Mouse (Mus musculus): ENCODE measurements around the gene Chd6.
A peak's percentile ranks its signal among the peaks of the same experiment; 100 is the strongest.

The Chd6 gene

GRCm38 (mm10) chr2:161128367-161129111, 19.7 kb upstream of the Chd6 start:
- no peaks in the 10 kb centered on the region for H3K4me1 ChIP-seq (replicated peaks; ENCODE audit: low read depth, low read length)
- H3K36me3 ChIP-seq (ENCODE audit: insufficient read depth, low read length), result no peaks in the 10 kb centered on the region
- H3K4me3 ChIP-seq (replicated peaks; ENCODE audit: low read length), result no peak overlapping the region
- TF ChIP-seq NANOG (IDR thresholded peaks at IDR 0.05; ENCODE audit: borderline replicate concordance, low read length) (no peak), CTCF (conservative IDR thresholded peaks at IDR 0.05; ENCODE audit: low read length) (no peak), POU5F1 (IDR thresholded peaks at IDR 0.05; ENCODE audit: borderline replicate concordance, low read length) (no peak)
- no peaks in the 10 kb centered on the region for H3K9me3 ChIP-seq (ENCODE audit: low read length)
- H3K27me3 ChIP-seq (ENCODE audit: insufficient read depth, low read length), result no peaks in the 10 kb centered on the region

DNA sequence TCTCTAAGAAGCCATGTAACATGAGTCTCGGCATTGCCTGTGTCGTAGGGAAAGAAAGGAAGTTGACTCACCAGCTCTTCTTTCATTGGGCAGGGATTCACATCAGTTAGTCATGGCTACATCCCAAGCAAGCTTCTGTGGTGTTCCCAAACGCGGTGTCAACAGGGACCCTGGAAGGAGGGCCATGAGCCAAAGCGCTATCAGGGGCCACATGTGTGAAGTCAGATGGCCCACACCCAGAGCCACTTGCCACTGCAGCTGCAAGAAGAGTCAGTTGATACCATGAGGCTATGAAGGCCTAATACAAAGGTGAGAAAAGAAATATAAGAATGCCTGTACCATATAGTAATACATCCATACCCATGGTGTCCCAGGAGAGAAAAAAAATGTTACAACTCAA, 3.1 kb upstream of the Chd6 start:
- Histone ChIP-seq H3K36me3 (ENCODE audit: insufficient read depth, low read length) (no peaks in the 10 kb centered on the region), H3K4me3 (replicated peaks; ENCODE audit: low read length) (no peak overlapping the region), H3K4me1 (replicated peaks; ENCODE audit: low read depth, low read length) (peaks cover 27% of the 10 kb centered on the region), H3K9me3 (ENCODE audit: low read length) (no peaks in the 10 kb centered on the region), H3K27me3 (ENCODE audit: insufficient read depth, low read length) (no peaks in the 10 kb centered on the region)
- TF ChIP-seq CTCF (conservative IDR thresholded peaks at IDR 0.05; ENCODE audit: low read length) (no peak), NANOG (IDR thresholded peaks at IDR 0.05; ENCODE audit: borderline replicate concordance, low read length) (no peak), POU5F1 (IDR thresholded peaks at IDR 0.05; ENCODE audit: borderline replicate concordance, low read length) (no peak)

DNA sequence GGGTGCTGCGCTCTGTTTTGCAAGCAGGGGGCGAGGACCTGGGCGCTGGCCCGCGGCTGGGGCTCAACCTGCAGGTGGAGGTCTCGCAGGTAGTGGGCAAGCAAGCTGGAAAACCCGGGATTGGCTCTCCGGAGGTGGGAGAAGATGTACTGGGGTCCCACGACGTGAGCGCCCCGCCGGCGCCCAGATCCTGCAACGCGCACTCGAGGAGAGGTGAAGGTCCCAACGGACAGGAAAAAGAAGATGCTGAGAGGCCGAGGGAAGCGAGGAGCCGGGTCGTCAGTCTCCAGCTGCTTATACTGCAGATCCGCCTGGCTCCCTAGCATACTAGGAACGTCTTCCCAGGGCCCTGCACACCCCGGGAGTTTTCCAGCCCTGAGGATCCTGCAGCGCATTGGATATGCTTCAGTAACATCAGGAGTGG, 535 bp upstream of the Chd6 start:
- H3K27me3 ChIP-seq (ENCODE audit: insufficient read depth, low read length), result no peaks in the 10 kb centered on the region
- H3K36me3 ChIP-seq (ENCODE audit: insufficient read depth, low read length), result no peaks in the 10 kb centered on the region
- H3K9me3 ChIP-seq (ENCODE audit: low read length), result no peaks in the 10 kb centered on the region
- H3K4me1 ChIP-seq (replicated peaks; ENCODE audit: low read depth, low read length), result peaks cover 42% of the 10 kb centered on the region
- peak overlapping the region; percentile 80 for H3K4me3 ChIP-seq (replicated peaks; ENCODE audit: low read length)
- TF ChIP-seq POU5F1 (IDR thresholded peaks at IDR 0.05; ENCODE audit: borderline replicate concordance, low read length) (no peak), CTCF (conservative IDR thresholded peaks at IDR 0.05; ENCODE audit: low read length) (no peak), NANOG (IDR thresholded peaks at IDR 0.05; ENCODE audit: borderline replicate concordance, low read length) (no peak)

DNA sequence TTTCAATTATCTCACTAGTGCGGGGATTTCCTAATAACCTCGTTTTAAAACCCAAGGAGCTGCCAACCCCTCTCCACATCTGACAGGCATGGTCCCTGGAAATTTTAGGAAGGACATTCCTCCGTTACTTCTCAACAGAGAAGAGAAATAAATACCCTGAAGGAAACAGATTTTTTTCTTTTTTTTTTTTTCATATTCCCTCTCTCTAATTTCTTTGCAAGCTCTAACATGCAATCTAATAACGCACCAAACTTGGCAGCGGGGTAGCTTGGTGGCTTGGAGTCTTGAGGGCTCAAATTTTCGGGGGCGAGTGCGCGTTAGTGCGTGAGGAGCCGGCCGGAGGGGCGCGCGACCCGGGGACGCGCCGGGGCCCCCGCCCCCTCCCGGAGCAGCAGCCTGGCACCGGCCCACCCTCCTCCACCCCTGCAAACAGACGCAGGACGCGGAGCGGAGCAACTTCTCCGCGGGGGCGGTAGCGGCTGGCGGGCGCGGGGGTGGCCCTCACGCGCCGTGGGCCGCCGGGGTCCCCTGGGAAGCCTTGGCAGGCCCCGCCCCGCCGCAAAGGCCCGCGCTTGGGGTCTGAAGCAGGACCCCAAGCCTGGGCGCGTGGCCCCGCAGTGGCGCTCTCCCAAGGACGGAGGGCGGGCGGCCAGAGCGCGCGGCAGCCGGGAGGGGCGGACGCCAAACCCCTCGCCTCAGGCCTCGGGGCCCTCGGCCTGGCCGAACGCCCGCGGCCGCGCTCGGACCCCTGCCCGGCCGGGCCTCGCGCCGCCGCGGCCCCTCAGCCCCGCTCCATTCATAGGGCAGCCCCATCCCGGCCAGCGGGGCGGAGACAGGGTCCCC, 569 bp downstream of the Chd6 start:
- no peaks in the 10 kb centered on the region for H3K27me3 ChIP-seq (ENCODE audit: insufficient read depth, low read length)
- no peaks in the 10 kb centered on the region for H3K36me3 ChIP-seq (ENCODE audit: insufficient read depth, low read length)
- peaks cover 42% of the 10 kb centered on the region for H3K4me1 ChIP-seq (replicated peaks; ENCODE audit: low read depth, low read length)
- no peaks in the 10 kb centered on the region for H3K9me3 ChIP-seq (ENCODE audit: low read length)
- TF ChIP-seq POU5F1 (IDR thresholded peaks at IDR 0.05; ENCODE audit: borderline replicate concordance, low read length) (no peak), CTCF (conservative IDR thresholded peaks at IDR 0.05; ENCODE audit: low read length) (no peak), NANOG (IDR thresholded peaks at IDR 0.05; ENCODE audit: borderline replicate concordance, low read length) (no peak)
- H3K4me3 ChIP-seq (replicated peaks; ENCODE audit: low read length), result peak overlapping the region; percentile 93

DNA sequence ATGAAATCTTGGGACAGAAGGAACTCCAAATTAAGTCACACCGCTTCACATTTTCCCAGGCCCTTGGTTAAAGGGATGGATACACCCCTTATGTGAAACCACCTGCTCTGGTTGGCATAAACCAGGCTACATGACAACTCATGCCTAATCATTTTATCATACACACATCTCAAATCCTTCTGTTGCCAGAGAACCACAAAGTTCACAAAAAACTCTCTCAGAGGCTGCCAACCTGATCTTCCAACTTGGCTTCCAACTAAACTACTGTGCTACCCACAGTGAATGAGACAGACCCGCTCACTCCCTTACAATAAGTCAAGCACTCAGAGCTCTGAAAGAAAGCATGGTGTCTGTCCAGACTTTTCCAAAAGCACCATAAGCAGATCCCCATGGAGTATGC, 1.6 kb downstream of the Chd6 start:
- Histone ChIP-seq H3K9me3 (ENCODE audit: low read length) (no peaks in the 10 kb centered on the region), H3K4me1 (replicated peaks; ENCODE audit: low read depth, low read length) (peaks cover 48% of the 10 kb centered on the region), H3K27me3 (ENCODE audit: insufficient read depth, low read length) (no peaks in the 10 kb centered on the region), H3K36me3 (ENCODE audit: insufficient read depth, low read length) (no peaks in the 10 kb centered on the region), H3K4me3 (replicated peaks; ENCODE audit: low read length) (peak overlapping the region; percentile 93)
- TF ChIP-seq POU5F1 (IDR thresholded peaks at IDR 0.05; ENCODE audit: borderline replicate concordance, low read length), result no peak
- TF ChIP-seq NANOG (IDR thresholded peaks at IDR 0.05; ENCODE audit: borderline replicate concordance, low read length), result no peak
- TF ChIP-seq CTCF (conservative IDR thresholded peaks at IDR 0.05; ENCODE audit: low read length), result no peak

GRCm38 (mm10) chr2:161103769-161104168, 5.1 kb downstream of the Chd6 start:
- Histone ChIP-seq H3K4me1 (replicated peaks; ENCODE audit: low read depth, low read length) (peaks cover 33% of the 10 kb centered on the region), H3K9me3 (ENCODE audit: low read length) (no peaks in the 10 kb centered on the region), H3K36me3 (ENCODE audit: insufficient read depth, low read length) (no peaks in the 10 kb centered on the region), H3K4me3 (replicated peaks; ENCODE audit: low read length) (no peak overlapping the region), H3K27me3 (ENCODE audit: insufficient read depth, low read length) (no peaks in the 10 kb centered on the region)
- TF ChIP-seq POU5F1 (IDR thresholded peaks at IDR 0.05; ENCODE audit: borderline replicate concordance, low read length), result no peak
- no peak for TF ChIP-seq CTCF (conservative IDR thresholded peaks at IDR 0.05; ENCODE audit: low read length)
- TF ChIP-seq NANOG (IDR thresholded peaks at IDR 0.05; ENCODE audit: borderline replicate concordance, low read length), result no peak

- H3K4me3 ChIP-seq (replicated peaks; ENCODE audit: low read length), result no peak overlapping the region
- no peaks in the 10 kb centered on the region for H3K36me3 ChIP-seq (ENCODE audit: insufficient read depth, low read length)
- H3K27me3 ChIP-seq (ENCODE audit: insufficient read depth, low read length), result no peaks in the 10 kb centered on the region
- H3K4me1 ChIP-seq (replicated peaks; ENCODE audit: low read depth, low read length), result peaks cover 30% of the 10 kb centered on the region
- no peaks in the 10 kb centered on the region for H3K9me3 ChIP-seq (ENCODE audit: low read length)
- TF ChIP-seq POU5F1 (IDR thresholded peaks at IDR 0.05; ENCODE audit: borderline replicate concordance, low read length) (no peak), NANOG (IDR thresholded peaks at IDR 0.05; ENCODE audit: borderline replicate concordance, low read length) (no peak), CTCF (conservative IDR thresholded peaks at IDR 0.05; ENCODE audit: low read length) (no peak)
Measured at GRCm38 (mm10) chr2:161102102-161102501, 6.8 kb downstream of the Chd6 start.

GRCm38 (mm10) chr2:161097746-161098145, 11.1 kb downstream of the Chd6 start:
- Histone ChIP-seq H3K9me3 (ENCODE audit: low read length) (no peaks in the 10 kb centered on the region), H3K4me3 (replicated peaks; ENCODE audit: low read length) (no peak overlapping the region), H3K27me3 (ENCODE audit: insufficient read depth, low read length) (no peaks in the 10 kb centered on the region), H3K4me1 (replicated peaks; ENCODE audit: low read depth, low read length) (peaks cover 18% of the 10 kb centered on the region), H3K36me3 (ENCODE audit: insufficient read depth, low read length) (peaks cover 7% of the 10 kb centered on the region; the same call in 1 of the 2 replicates)
- no peak for TF ChIP-seq POU5F1 (IDR thresholded peaks at IDR 0.05; ENCODE audit: borderline replicate concordance, low read length)
- no peak for TF ChIP-seq CTCF (conservative IDR thresholded peaks at IDR 0.05; ENCODE audit: low read length)
- TF ChIP-seq NANOG (IDR thresholded peaks at IDR 0.05; ENCODE audit: borderline replicate concordance, low read length), result no peak
